Mouse (Mus musculus) adrenal gland, postnatal 36 days (tissue): ENCODE measurements at regions not wholly inside any gene's neighbourhood (a gene's known extent, or its start where the extent isn't known, plus 50 kb on each side); places are given as distances from the start of the nearest gene placed in this dataset.

Source experiments
- DNase-seq, 2 experiments: peaks; one replicate each; pipeline ENCODE4 v3.0.0; 2021; ENCODE audit warnings: mixed read lengths in 1 of 2

- DNase-seq: no peak
These were observed 54.4 kb downstream of the Irf2bpl start for GRCm38 (mm10) chr12:86830247-86830585.

GRCm38 (mm10) chr12:86829581-86830246 lies 54.9 kb downstream of the Irf2bpl start:
- DNase-seq: peak in 1 of 2 experiments; percentile 56

- DNase-seq: no peak
These were observed 57.4 kb downstream of the Irf2bpl start for GRCm38 (mm10) chr12:86827241-86827606.

GRCm38 (mm10) chr12:86826420-86827240 lies 58.0 kb downstream of the Irf2bpl start:
- DNase-seq: peak; percentile 71 to 75

GRCm38 (mm10) chr12:86825584-86826419 lies 58.8 kb downstream of the Irf2bpl start:
- DNase-seq: peak; percentile 87 to 89

GRCm38 (mm10) chr12:86824860-86825583 lies 59.6 kb downstream of the Irf2bpl start:
- peak; percentile 92 for DNase-seq

GRCm38 (mm10) chr12:86823855-86824589 lies 60.6 kb downstream of the Irf2bpl start:
- peak; percentile 93 to 95 for DNase-seq

GRCm38 (mm10) chr12:86823488-86823854 lies 61.1 kb downstream of the Irf2bpl start:
- DNase-seq: no peak

- no peak for DNase-seq
These were observed 63.4 kb downstream of the Irf2bpl start for GRCm38 (mm10) chr12:86821183-86821582.

- no peak for DNase-seq
These were observed 65.0 kb downstream of the Irf2bpl start for GRCm38 (mm10) chr12:86819568-86819967.

GRCm38 (mm10) chr12:86819163-86819562 lies 65.4 kb downstream of the Irf2bpl start:
- DNase-seq: no peak

- no peak for DNase-seq
These were observed 66.4 kb downstream of the Irf2bpl start for GRCm38 (mm10) chr12:86818201-86818600.

GRCm38 (mm10) chr12:86816702-86817610 lies 67.6 kb downstream of the Irf2bpl start:
- peak; percentile 92 to 93 for DNase-seq

GRCm38 (mm10) chr12:86816171-86816701 lies 68.4 kb downstream of the Irf2bpl start:
- peak; percentile 62 to 63 for DNase-seq

- DNase-seq: no peak
These were observed 69.9 kb downstream of the Irf2bpl start for GRCm38 (mm10) chr12:86814740-86815139.
